Mouse (Mus musculus) ES-Bruce4 (cell line): Measurements from ENCODE around the gene Mtus2.

Experiments used
- CTCF ChIP-seq: IDR thresholded peaks from one replicate; pipeline ENCODE4 v1.8.1; 2011; ENCODE audit warnings: low read depth, low read length
- EP300 ChIP-seq: IDR thresholded peaks from 2 replicates; pipeline ENCODE4 v1.6.1; 2011; ENCODE audit warnings: low read depth, low read length; ENCODE audit not compliant: insufficient read depth
- POLR2A ChIP-seq: IDR thresholded peaks from one replicate; pipeline ENCODE4 v1.8.1; 2011; ENCODE audit warnings: low read length; ENCODE audit not compliant: insufficient read depth

- TF ChIP-seq EP300 (no peak), POLR2A (no peak), CTCF (no peak)
Measured at GRCm38 (mm10) chr5:148005263-148005662, 48.1 kb downstream of the Mtus2 start.
